Mouse (Mus musculus): ENCODE data around the gene Sike1. TPM values are rescaled to one million over a fixed set of nuclear protein-coding genes. Genes with fewer than 3 reads are reported as not detected.

The Sike1 gene
- total RNA-seq, 2 experiments from 2014 or later = 57.3 to 65.5 TPM

- H3K4me3 ChIP-seq = no peak overlapping the region
- TF ChIP-seq CTCF (conservative IDR thresholded peaks at IDR 0.05) = no peak
- no peak overlapping the region for H3K27ac ChIP-seq
- no peak for DNase-seq (ENCODE audit: low spot score in 2 of 2)
These were observed 2.6 kb upstream of the Sike1 start for GRCm38 (mm10) chr3:102992936-102993335.

DNA sequence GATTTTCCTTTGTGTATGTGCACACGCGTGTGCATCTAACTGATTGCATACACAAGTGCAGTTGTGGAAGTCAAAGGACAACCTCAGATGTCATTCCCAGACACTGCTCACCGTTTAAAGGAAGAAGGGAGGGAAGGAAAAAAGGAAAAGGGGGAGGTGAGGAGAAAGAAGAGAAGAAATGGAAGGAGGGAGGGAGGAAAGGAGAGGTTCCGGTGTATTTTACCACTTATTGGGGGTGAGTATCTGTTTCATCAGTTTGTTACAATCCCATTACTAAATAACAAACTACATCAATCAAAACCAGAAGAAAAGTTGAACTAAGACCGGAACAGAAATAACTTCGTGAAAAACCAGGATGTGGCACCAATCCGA lies 289 bp upstream of the Sike1 start:
- Histone ChIP-seq H3K4me3 (peak overlapping the region; percentile 91), H3K27ac (peak overlapping the region; percentile 93)
- TF ChIP-seq CTCF (conservative IDR thresholded peaks at IDR 0.05) = no peak
- no peak for DNase-seq (ENCODE audit: low spot score in 2 of 2)

DNA sequence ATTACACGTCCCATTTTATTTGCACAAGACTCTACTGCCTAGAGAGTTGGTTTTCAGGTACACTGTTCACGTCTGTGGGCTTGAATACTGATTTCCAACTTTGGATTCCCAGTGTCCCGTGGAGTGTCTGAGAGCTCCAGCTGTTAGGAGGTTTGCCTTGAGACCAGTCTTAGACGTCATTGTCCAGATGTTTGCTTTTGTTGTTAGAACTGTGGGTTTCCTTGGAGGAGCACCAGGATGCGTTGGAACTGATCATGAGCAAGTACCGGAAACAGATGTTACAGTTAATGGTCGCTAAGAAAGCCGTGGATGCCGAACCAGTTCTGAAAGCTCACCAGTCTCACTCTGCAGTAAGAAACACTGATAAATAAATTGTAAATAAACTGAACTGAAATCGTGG lies 1.5 kb downstream of the Sike1 start:
- no peak for DNase-seq (ENCODE audit: low spot score in 2 of 2)
- TF ChIP-seq CTCF (conservative IDR thresholded peaks at IDR 0.05) = no peak
- Histone ChIP-seq H3K4me3 (no peak overlapping the region; the same call in 1 of the 2 replicates), H3K27ac (no peak overlapping the region)

- no peak for DNase-seq (ENCODE audit: low spot score in 2 of 2)
- no peak overlapping the region for H3K4me3 ChIP-seq
- TF ChIP-seq CTCF (conservative IDR thresholded peaks at IDR 0.05) = no peak
- H3K27ac ChIP-seq = no peak overlapping the region
These were observed 2.1 kb downstream of the Sike1 start for GRCm38 (mm10) chr3:102997591-102997990.

DNA sequence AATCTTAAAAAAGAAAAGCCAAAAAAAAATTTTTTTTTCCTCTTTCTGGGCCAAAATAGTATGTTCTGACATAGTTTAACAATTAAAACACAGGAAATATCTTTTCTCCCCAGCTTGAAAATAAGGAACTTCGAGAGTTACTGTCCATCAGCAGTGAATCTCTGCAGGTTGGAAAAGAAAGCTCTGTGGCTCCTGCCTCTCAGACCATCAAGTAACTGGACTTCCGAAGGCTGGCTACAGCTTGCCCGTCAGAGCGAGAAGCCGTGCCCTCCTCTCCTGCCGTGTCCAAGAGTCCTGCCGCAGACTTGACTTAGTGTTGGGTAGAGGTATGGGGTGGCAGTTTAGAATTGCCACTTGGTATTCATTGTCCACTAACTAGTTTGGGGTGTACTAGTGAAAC lies 6.1 kb downstream of the Sike1 start:
- no peak for DNase-seq (ENCODE audit: low spot score in 2 of 2)
- H3K4me3 ChIP-seq = no peak overlapping the region
- TF ChIP-seq CTCF (conservative IDR thresholded peaks at IDR 0.05) = no peak
- no peak overlapping the region for H3K27ac ChIP-seq

- no peak for DNase-seq (ENCODE audit: low spot score in 2 of 2)
- Histone ChIP-seq H3K4me3 (no peak overlapping the region), H3K27ac (no peak overlapping the region)
- no peak for TF ChIP-seq CTCF (conservative IDR thresholded peaks at IDR 0.05)
These were observed 21.8 kb downstream of the Sike1 start for GRCm38 (mm10) chr3:103017350-103017749.

DNA sequence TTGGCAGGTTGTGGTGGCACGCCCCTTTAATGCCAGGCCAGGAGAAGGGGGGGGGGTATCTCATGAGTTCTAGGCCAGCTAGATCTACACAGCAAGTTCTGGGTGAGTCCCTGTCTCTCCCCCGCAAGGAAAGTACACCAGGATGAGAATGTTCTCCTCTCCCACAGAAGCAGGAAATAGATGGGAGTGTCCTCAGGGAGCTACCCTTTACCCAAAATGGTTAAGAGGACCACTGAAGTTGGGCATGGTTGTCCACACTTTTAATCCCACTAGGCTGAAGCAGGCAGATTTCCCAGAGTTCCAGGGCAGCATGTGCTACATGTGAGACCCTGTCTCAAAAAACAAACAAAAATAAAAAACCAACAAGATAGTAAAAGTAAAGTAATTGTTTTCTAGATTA lies 24.0 kb downstream of the Sike1 start:
- Histone ChIP-seq H3K27ac (peak overlapping the region; percentile 100), H3K4me3 (peak overlapping the region; percentile 94)
- no peak for TF ChIP-seq CTCF (conservative IDR thresholded peaks at IDR 0.05)

GRCm38 (mm10) chr3:103020249-103020942 lies 24.9 kb downstream of the Sike1 start, which contains the start of gene Csde1:
Csde1 (plus strand) TSS chr3:103020426.
- TF ChIP-seq CTCF (conservative IDR thresholded peaks at IDR 0.05) = no peak
- Histone ChIP-seq H3K27ac (peak within 1 kb of the TSS; percentile 100), H3K4me3 (peak within 1 kb of the TSS; percentile 94)
- peak; percentile 97 for DNase-seq (ENCODE audit: low spot score in 2 of 2)

More for the DNA sequence above, 24.0 kb downstream of the Sike1 start:
- DNase-seq (ENCODE audit: low spot score in 2 of 2) = no peak

DNA sequence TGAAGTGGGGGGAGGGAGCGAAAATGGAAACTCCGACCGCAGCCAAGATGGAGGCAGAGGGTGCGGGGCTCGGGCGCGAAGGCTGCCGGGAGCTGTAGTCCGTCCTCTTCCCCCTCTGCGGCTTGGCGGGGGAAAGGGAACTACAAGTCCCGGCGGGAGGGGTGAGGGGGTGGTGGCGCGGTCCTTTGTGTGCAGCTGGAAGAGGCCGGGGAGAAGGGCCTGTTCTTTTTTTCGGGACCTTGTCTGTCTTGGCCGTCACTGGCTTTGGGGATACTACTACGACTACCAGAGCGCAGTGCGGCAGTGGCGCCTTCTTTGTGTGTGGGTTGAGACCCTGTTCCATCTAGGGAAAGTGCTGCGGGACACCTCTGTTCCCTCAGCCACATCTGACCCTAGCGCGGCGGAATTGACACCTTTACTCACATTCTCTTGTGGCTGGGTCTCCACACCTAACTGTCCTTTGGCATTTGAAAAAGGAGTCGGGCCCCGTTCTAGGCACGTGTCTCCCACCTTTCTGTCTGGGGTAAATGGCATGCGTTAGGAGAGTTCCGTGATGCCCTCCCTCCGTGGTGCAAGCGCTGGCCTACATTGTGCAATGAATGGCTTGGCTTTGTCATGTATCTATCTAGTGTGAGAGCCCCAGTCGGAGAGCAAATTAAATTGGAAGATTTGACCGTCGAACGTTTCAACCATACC lies 25.6 kb downstream of the Sike1 start:
- TF ChIP-seq CTCF (conservative IDR thresholded peaks at IDR 0.05) = no peak
- peak overlapping the region; percentile 94 for H3K4me3 ChIP-seq
- peak; percentile 87 to 88 for DNase-seq (ENCODE audit: low spot score in 2 of 2)
- H3K27ac ChIP-seq = peak overlapping the region; percentile 100

DNA sequence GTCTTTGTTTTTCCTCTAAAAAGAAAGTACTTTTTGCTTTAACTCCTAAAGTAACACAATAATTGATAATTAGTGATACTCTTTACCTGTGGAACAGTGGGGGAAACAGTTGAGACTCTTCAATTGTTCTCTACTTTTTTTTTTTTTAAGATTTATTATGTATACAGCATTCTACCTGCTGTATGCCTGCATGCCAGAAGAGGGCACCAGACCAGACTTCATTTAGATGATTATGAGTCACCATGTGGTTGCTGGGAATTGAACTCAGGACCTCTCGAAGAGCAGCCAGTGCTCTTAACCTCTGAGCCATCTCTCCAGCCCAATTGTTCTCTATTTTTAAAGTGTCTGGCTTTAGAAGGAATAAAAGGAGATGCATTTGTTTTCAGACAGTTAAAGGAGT lies 30.7 kb downstream of the Sike1 start:
- no peak for DNase-seq (ENCODE audit: low spot score in 2 of 2)
- no peak overlapping the region for H3K4me3 ChIP-seq
- H3K27ac ChIP-seq = no peak overlapping the region
- TF ChIP-seq CTCF (conservative IDR thresholded peaks at IDR 0.05) = peak; percentile 64

DNA sequence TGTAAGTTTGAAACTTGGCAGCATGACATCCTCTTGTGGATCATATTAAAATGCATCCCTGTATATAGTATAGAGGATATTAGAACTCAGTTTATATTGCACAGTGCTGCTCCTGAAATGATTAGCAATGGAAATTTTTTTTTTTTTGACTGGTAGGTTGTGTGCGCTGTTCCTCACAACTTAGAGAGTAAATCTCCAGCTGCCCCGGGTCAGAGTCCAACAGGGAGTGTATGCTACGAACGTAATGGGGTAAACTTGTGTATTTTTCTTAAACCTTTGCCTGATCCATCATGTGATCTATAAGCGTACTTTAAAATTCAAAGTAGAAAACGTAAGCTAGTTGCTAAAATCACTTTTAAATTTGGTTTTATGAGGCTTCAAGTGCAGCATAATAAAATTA lies 44.8 kb downstream of the Sike1 start:
- no peak overlapping the region for H3K27ac ChIP-seq
- TF ChIP-seq CTCF (conservative IDR thresholded peaks at IDR 0.05) = no peak
- no peak for DNase-seq (ENCODE audit: low spot score in 2 of 2)
- H3K4me3 ChIP-seq = no peak overlapping the region

DNA sequence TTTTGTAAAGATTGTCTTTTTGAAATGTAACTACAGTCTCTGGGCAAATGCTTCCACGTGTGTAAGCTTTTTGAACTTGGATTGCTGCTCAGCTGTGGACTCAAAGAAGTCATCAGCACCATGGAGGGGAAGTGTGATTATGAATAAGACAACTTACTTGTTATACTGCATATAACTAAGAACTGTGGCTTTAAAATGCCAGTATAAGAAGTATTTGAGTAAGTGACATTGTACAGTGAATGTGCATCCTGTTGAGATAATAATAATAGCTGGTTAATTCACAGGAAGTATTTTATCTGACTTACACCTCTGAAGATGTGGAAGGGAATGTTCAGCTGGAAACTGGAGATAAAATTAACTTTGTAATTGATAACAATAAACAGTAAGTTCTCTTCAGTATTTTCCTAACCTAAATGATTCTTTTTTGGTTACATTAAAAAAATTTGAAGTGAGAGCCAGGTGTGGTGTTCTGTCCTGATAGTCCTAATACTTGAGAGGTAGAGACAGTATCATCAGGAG lies 45.4 kb downstream of the Sike1 start:
- Histone ChIP-seq H3K27ac (no peak overlapping the region), H3K4me3 (no peak overlapping the region)
- DNase-seq (ENCODE audit: low spot score in 2 of 2) = no peak
- TF ChIP-seq CTCF (conservative IDR thresholded peaks at IDR 0.05) = no peak

- Histone ChIP-seq H3K4me3 (no peak overlapping the region), H3K27ac (no peak overlapping the region)
- no peak for TF ChIP-seq CTCF (conservative IDR thresholded peaks at IDR 0.05)
- no peak for DNase-seq (ENCODE audit: low spot score in 2 of 2)
These were observed 60.6 kb downstream of the Sike1 start for GRCm38 (mm10) chr3:103056016-103056595.

All from layer of hippocampus, adult 2 months (tissue).